Mouse (Mus musculus) adrenal gland, adult 2 months (tissue): ENCODE measurements around the gene Sema4f. TPM values are rescaled to one million over a fixed set of nuclear protein-coding genes. Genes with fewer than 3 reads are reported as not detected.

Experiments
- DNase-seq: peaks from one replicate; pipeline ENCODE4 v3.0.0; 2021
- polyA plus RNA-seq: library from polyadenylated mRNA; depleted of rRNA; stranded (reverse); fragments of >200 nt; gene quantifications from 2 replicates; pipeline ENCODE4 v1.2.3, GENCODE M21; 2012; rRNA removed
- total RNA-seq, 2 experiments: library from RNA; stranded (reverse); gene quantifications; 2 replicates each; pipeline ENCODE4 v1.2.3; 2021

Gene Sema4f
- total and polyA plus RNA-seq, 3 experiments: 0.52 to 1.3 (median 1.2) TPM

GRCm38 (mm10) chr6:82871632-82872331, 67.8 kb downstream of the Sema4f start:
- DNase-seq: peak; percentile 40

- no peak for DNase-seq
Measured at GRCm38 (mm10) chr6:82868476-82868875, 71.1 kb downstream of the Sema4f start.

- peak; percentile 92 for DNase-seq
Measured at GRCm38 (mm10) chr6:82863380-82863874, 76.1 kb downstream of the Sema4f start.

GRCm38 (mm10) chr6:82862475-82862874, 77.1 kb downstream of the Sema4f start:
- peak; percentile 36 for DNase-seq

DNA sequence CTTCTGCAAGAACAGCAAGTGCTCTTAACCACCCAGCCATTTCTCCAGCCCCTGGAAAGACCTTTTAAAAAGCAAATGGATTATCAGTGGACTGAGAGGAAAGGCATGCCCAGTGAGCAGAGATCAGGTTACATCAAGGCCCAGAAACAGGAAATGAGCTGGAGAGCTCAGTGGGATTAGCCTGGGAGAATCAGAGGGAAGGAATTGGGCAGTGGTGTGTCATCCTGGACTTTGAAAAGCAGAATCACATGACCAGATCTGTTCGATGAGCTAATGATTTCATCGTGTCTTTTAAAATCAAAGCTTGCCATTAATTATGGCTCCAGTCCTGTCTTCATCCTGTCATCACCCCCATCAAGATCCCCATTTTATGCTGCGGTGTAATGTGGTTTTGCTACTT, 77.5 kb downstream of the Sema4f start:
- DNase-seq: peak; percentile 36

Other genes starting within 250 kb of the Sema4f start
- gene Pole4, start 234.4 kb downstream of the Sema4f start, total RNA-seq: 10 to 100 TPM; 37.3 to 44.3 TPM
- gene Pole4, start 234.4 kb downstream of the Sema4f start, polyA plus RNA-seq: 4.8 and 7.6 TPM in 2 replicates
- gene Hk2, start 165.3 kb downstream of the Sema4f start, total RNA-seq: 100 to 1,000 TPM in 1 of 2 experiments, 10 to 100 TPM in 1; 69.1 to 110 TPM
- 13.3 and 16.8 TPM in 2 replicates for gene Hk2, start 165.3 kb downstream of the Sema4f start, polyA plus RNA-seq
- not detected for gene M1ap, start 7.1 kb upstream of the Sema4f start, total RNA-seq
- 0.07 TPM in 1 of 2 replicates, not detected in the other for gene M1ap, start 7.1 kb upstream of the Sema4f start, polyA plus RNA-seq
- 10 to 100 TPM in 1 of 2 experiments, 1 to 10 TPM in 1; 7.5 to 13.5 TPM for gene Dok1, start 93.7 kb upstream of the Sema4f start, total RNA-seq
- 7.9 and 11.7 TPM in 2 replicates for gene Dok1, start 93.7 kb upstream of the Sema4f start, polyA plus RNA-seq
- 1 to 10 TPM; 1.1 to 3.5 TPM for gene Loxl3, start 94.4 kb upstream of the Sema4f start, total RNA-seq
- gene Loxl3, start 94.4 kb upstream of the Sema4f start, polyA plus RNA-seq: 2.8 and 2.9 TPM in 2 replicates
- 100 to 1,000 TPM; 174 to 228 TPM for gene Aup1, start 114.8 kb upstream of the Sema4f start, total RNA-seq
- gene Aup1, start 114.8 kb upstream of the Sema4f start, polyA plus RNA-seq: 1,190 and 1,486 TPM in 2 replicates
- 10 to 100 TPM; 42.6 to 63.6 TPM for gene Htra2, start 115.5 kb upstream of the Sema4f start, total RNA-seq
- 74.2 and 89.8 TPM in 2 replicates for gene Htra2, start 115.5 kb upstream of the Sema4f start, polyA plus RNA-seq
- 1 to 10 TPM; 2.1 to 2.5 TPM for gene Dqx1, start 118.1 kb upstream of the Sema4f start, total RNA-seq
- 2.6 and 2.7 TPM in 2 replicates for gene Dqx1, start 118.1 kb upstream of the Sema4f start, polyA plus RNA-seq
- gene Tlx2, start 130.5 kb upstream of the Sema4f start, total RNA-seq: 10 to 100 TPM in 1 of 2 experiments, 1 to 10 TPM in 1; 4.9 to 15.2 TPM
- gene Tlx2, start 130.5 kb upstream of the Sema4f start, polyA plus RNA-seq: 48.7 and 64.4 TPM in 2 replicates
- 10 to 100 TPM; 35.1 to 48.9 TPM for gene Pcgf1, start 138.1 kb upstream of the Sema4f start, total RNA-seq
- 28.6 and 31.6 TPM in 2 replicates for gene Pcgf1, start 138.1 kb upstream of the Sema4f start, polyA plus RNA-seq
- 10 to 100 TPM in 1 of 2 experiments, 1 to 10 TPM in 1; 7.6 to 19.7 TPM for gene Lbx2, start 146.6 kb upstream of the Sema4f start, total RNA-seq
- 30.1 and 48.9 TPM in 2 replicates for gene Lbx2, start 146.6 kb upstream of the Sema4f start, polyA plus RNA-seq
- gene Ccdc142, start 161.8 kb upstream of the Sema4f start, total RNA-seq: 1 to 10 TPM; 2.9 to 5.9 TPM
- 34.9 and 38.6 TPM in 2 replicates for gene Ccdc142, start 161.8 kb upstream of the Sema4f start, polyA plus RNA-seq
- gene Gm42688, start 161.8 kb upstream of the Sema4f start, total RNA-seq: 1 to 10 TPM; 3.9 to 6.6 TPM
- 7.5 and 8.8 TPM in 2 replicates for gene Gm42688, start 161.8 kb upstream of the Sema4f start, polyA plus RNA-seq
- 100 to 1,000 TPM in 1 of 2 experiments, 10 to 100 TPM in 1; 95.3 to 112 TPM for gene Mrpl53, start 169.3 kb upstream of the Sema4f start, total RNA-seq
- gene Mrpl53, start 169.3 kb upstream of the Sema4f start, polyA plus RNA-seq: 81.0 and 85.8 TPM in 2 replicates
- 10 to 100 TPM; 48.1 to 52.6 TPM for gene Mogs, start 175.7 kb upstream of the Sema4f start, total RNA-seq
- 93.2 and 131 TPM in 2 replicates for gene Mogs, start 175.7 kb upstream of the Sema4f start, polyA plus RNA-seq
- gene Wbp1, start 181.8 kb upstream of the Sema4f start, total RNA-seq: 100 to 1,000 TPM in 1 of 2 experiments, 10 to 100 TPM in 1; 79.1 to 117 TPM
- gene Wbp1, start 181.8 kb upstream of the Sema4f start, polyA plus RNA-seq: 388 and 405 TPM in 2 replicates
- 10 to 100 TPM; 16.1 to 27.3 TPM for gene Ino80b, start 185.7 kb upstream of the Sema4f start, total RNA-seq
- 90.2 and 102 TPM in 2 replicates for gene Ino80b, start 185.7 kb upstream of the Sema4f start, polyA plus RNA-seq
- 10 to 100 TPM in 1 of 2 experiments, 1 to 10 TPM in 1; 9.5 to 10.2 TPM for gene Rtkn, start 195.7 kb upstream of the Sema4f start, total RNA-seq
- 93.6 and 100 TPM in 2 replicates for gene Rtkn, start 195.7 kb upstream of the Sema4f start, polyA plus RNA-seq
- gene Wdr54, start 216.6 kb upstream of the Sema4f start, total RNA-seq: 1 to 10 TPM; 2.2 to 4.7 TPM
- gene Wdr54, start 216.6 kb upstream of the Sema4f start, polyA plus RNA-seq: 3.4 and 4.8 TPM in 2 replicates
- 1 to 10 TPM; 1.1 to 1.3 TPM for gene 1700003E16Rik, start 216.6 kb upstream of the Sema4f start, total RNA-seq
- gene 1700003E16Rik, start 216.6 kb upstream of the Sema4f start, polyA plus RNA-seq: 1.0 and 1.4 TPM in 2 replicates
- gene Dctn1, start 226.2 kb upstream of the Sema4f start, total RNA-seq: 100 to 1,000 TPM; 135 to 138 TPM
- 210 and 211 TPM in 2 replicates for gene Dctn1, start 226.2 kb upstream of the Sema4f start, polyA plus RNA-seq